Mouse (Mus musculus) brain, embryonic 14.5 days (tissue): ENCODE data around the gene Cbx2.

Experiments
- CTCF ChIP-seq: fragments of 200-500 bp; IDR thresholded peaks from 2 replicates; pipeline ENCODE4 v1.5.1; 2012; ENCODE audit warnings: inconsistent platforms, mild to moderate bottlenecking, moderate library complexity, borderline replicate concordance; ENCODE audit not compliant: insufficient read depth, insufficient read length; ENCODE audit errors: extremely low read depth
- POLR2A ChIP-seq: fragments of 200-500 bp; IDR thresholded peaks from 2 replicates; pipeline ENCODE4 v1.6.1; 2012; ENCODE audit warnings: mild to moderate bottlenecking, inconsistent platforms, borderline replicate concordance; ENCODE audit not compliant: poor library complexity, insufficient read depth, insufficient read length, severe bottlenecking; ENCODE audit errors: extremely low read depth

DNA sequence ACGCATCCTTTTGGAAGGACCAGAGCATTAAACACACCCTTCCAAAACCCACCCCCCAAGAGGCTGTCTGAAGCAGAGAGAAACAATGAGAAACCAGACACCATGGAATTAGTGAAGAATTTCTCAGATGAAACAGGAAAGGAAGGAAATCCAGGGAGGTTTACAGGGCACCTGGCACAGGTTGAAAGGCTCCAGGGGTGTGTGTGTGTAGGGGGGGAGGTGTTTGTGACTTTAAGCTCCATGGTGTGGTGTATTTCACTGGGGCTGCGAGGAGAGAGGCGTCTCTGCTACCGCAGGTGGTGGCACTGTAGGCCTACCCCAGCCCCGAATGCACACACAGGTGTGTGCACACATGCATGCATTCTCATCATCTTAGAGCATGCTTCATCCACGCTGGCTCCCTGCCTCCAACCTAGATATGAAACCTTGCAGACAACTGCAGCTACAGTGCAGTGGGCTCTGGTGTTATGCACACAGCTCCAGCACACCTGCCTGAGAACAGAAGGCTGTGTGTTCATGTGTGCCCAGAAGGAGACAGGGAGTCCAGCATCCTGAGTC lies 51.2 kb downstream of the Cbx2 start:
- TF ChIP-seq CTCF (no peak), POLR2A (no peak)
